Mouse (Mus musculus) megakaryocyte, embryonic 14.5 days (primary cell): Measurements from ENCODE around the gene Nacc1.

ENCODE experiments used
- FLI1 ChIP-seq: IDR thresholded peaks from 2 replicates; pipeline ENCODE4 v1.6.1; 2012; ENCODE audit warnings: low read length, inconsistent platforms, mixed read lengths
- GATA1 ChIP-seq: IDR thresholded peaks from 3 replicates; pipeline ENCODE4 v1.6.1; 2012; ENCODE audit warnings: mixed read lengths, low read length, inconsistent platforms, borderline replicate concordance

DNA sequence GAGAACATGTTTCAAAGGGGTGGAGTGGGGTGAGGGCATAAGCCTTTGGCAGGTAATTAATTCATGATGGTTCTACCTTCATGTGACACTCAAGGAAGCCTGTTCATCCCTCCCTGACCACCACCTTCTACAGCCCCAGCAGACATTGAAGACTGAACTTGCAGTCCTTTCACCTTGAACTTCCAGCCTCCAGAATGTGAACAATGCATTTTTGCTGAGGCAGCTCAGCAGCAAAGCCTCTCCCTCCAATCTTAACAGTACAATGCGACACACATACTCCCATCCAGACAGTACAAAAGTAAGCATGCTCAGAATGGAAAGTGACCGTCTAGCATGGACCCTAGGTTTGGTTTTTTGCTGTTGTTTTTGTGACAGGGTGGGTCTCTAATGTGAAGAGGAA is 6.2 kb downstream of the Nacc1 start:
- TF ChIP-seq GATA1: no peak
- TF ChIP-seq FLI1: no peak
